Mouse (Mus musculus) lung, embryonic 14.5 days (tissue): ENCODE data around the gene Lrrc1. TPM values are rescaled to one million over a fixed set of nuclear protein-coding genes. Genes with fewer than 3 reads are reported as not detected.

Experiments
- ATAC-seq: fragments of 200-750 bp; cut with Nextera tagmentation; 2 replicates; pipeline ENCODE4 v1.8.0; 2017; ENCODE audit warnings: mild to moderate bottlenecking, moderate TSS enrichment, moderate library complexity; ENCODE audit not compliant: insufficient read depth
- DNase-seq: peaks from one replicate; pipeline ENCODE4 v3.0.0-alpha.2; 2015
- H3K27ac ChIP-seq: fragments of 300-500 bp; sonication (generic); 2 replicates; pipeline ENCODE4 v1.5.1; 2014; ENCODE audit warnings: low read depth, mild to moderate bottlenecking, moderate library complexity
- H3K27me3 ChIP-seq: fragments of 300-500 bp; sonication (generic); 2 replicates; pipeline ENCODE4 v1.6.1; 2014; ENCODE audit warnings: low read length, control low read depth; ENCODE audit not compliant: insufficient read depth
- H3K36me3 ChIP-seq: fragments of 300-500 bp; sonication (generic); 2 replicates; pipeline ENCODE4 v1.6.1; 2014; ENCODE audit warnings: control low read depth; ENCODE audit not compliant: insufficient read depth
- H3K4me1 ChIP-seq: fragments of 300-500 bp; sonication (generic); 2 replicates; pipeline ENCODE4 v1.6.1; 2014; ENCODE audit warnings: antibody characterized with exemption, control low read depth; ENCODE audit not compliant: insufficient read depth
- H3K4me2 ChIP-seq: fragments of 300-500 bp; sonication (generic); 2 replicates; pipeline ENCODE4 v1.6.1; 2014; ENCODE audit warnings: mild to moderate bottlenecking
- H3K4me3 ChIP-seq: fragments of 300-500 bp; sonication (generic); 2 replicates; pipeline ENCODE4 v1.5.1; 2014; ENCODE audit warnings: low read depth, low read length
- H3K9ac ChIP-seq: fragments of 300-500 bp; sonication (generic); 2 replicates; pipeline ENCODE4 v1.6.1; 2014
- H3K9me3 ChIP-seq: fragments of 300-500 bp; sonication (generic); 2 replicates; pipeline ENCODE4 v1.6.1; 2016; ENCODE audit warnings: low read depth, low read length, control low read depth
- CTCF ChIP-seq: IDR thresholded peaks from 2 replicates; pipeline ENCODE4 v1.5.1; 2016; ENCODE audit warnings: antibody characterized with exemption, low read depth
- WGBS: fragments of 180-500 bp; shearing (Covaris S2); extraction: QIAGEN DNeasy Blood & Tissue Kit; methylation state at CpG from one replicate; pipeline ENCODE4 v1.1.7; 2014; 5-methylcytosine and 5-hydroxymethylcytosine counted together
- polyA plus RNA-seq: library from polyadenylated mRNA; unstranded; fragments of >200 nt; fragmentation: Nextera tagmentation; extraction: Ambion mirVana; gene quantifications from 2 replicates; pipeline ENCODE4 v1.2.1, GENCODE M21; 2014

Lrrc1 gene
- polyA plus RNA-seq, 1 experiment from 2014 or later, result 9.5 TPM

DNA sequence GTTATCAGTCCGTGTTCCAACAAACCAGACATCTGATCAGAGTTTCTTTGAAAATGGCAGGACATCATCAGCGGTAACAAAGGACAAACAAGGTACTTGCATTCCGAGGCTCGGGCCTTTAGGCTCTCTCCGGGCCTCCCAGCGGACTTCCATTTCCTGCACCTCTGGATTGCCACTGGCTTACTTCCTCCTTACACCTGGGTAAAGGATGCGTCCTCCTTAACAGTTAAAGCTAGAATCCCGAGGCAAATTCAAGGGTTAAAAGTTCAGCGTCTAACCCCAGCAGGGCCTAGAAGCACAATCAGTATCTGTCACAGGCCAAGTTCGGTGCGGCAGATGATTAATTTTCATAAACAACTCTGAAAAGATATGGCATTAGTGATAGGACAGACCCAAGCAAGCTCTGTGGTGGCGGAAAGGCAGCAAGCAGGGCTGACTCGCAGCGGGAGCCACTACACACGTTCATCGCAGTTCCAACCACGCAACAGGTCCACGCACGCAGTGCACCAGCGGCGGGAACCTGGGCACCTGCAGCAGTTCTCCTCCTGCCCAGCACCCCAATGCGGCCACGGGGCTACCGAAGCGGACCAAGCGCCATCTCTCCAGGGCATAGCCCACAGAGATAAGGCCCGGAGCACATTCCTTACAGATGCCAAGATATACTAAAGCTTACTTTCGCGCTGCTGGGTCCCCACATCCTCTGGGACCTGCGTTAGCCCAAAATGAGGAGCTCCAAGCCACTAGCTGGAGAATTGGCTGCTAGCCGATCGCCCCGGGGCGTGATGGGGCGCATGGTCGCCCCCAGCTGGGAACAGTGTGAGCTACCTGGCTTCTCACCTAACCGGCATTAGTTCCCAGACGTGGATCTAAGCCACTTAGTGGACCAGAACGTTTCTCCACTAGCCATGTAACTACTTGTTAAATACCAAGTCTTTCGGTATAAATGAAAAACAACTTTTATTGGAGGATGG, 1.0 kb downstream of the Lrrc1 start:
- Histone ChIP-seq H3K27me3 (no peaks in the 10 kb centered on the region; the same call in 1 of the 2 replicates), H3K36me3 (no peaks in the 10 kb centered on the region), H3K9ac (peak overlapping the region; percentile 62), H3K4me1 (no peaks in the 10 kb centered on the region), H3K4me3 (peak overlapping the region; percentile 71), H3K9me3 (no peaks in the 10 kb centered on the region), H3K4me2 (peak overlapping the region; percentile 94), H3K27ac (no peak overlapping the region; the same call in 1 of the 2 replicates)
- peak; percentile 68 for DNase-seq
- 1% methylated on average over 40 of the region's 40 CpGs for WGBS
- TF ChIP-seq CTCF, result peak; percentile 39
- peak; percentile 35 for ATAC-seq

DNA sequence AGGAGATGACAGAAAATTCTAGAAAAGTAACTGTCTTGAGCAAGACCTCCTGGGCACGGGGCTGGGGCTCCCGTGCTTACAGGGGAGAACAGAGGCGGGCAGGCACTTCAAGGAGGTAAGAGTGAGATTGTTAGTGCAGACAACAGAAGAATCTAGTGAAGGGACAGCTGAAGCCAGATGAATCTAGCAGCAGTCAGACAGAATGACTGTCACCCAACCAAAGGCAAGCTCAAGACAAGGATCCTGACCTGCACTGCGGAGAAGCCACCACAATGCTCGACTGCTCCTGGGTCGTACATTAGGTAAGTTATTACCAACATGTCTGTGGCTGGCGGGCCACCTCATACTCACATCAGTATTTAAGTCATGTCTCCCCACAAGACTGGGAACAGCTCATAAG, 3.1 kb downstream of the Lrrc1 start:
- H3K4me2 ChIP-seq, result no peak overlapping the region
- no peak for TF ChIP-seq CTCF
- peaks cover 6% of the 10 kb centered on the region; the same call in 1 of the 2 replicates for H3K27me3 ChIP-seq
- H3K27ac ChIP-seq, result no peak overlapping the region
- H3K4me3 ChIP-seq, result no peak overlapping the region
- WGBS, result 90% methylated on average over 7 of the region's 7 CpGs
- no peaks in the 10 kb centered on the region for H3K9me3 ChIP-seq
- no peak overlapping the region for H3K9ac ChIP-seq
- H3K4me1 ChIP-seq, result 0 out of 2 replicates have a peak, but pooled peaks cover 5% of the 10 kb centered on the region
- no peaks in the 10 kb centered on the region for H3K36me3 ChIP-seq
- DNase-seq, result no peak
- no peak for ATAC-seq

DNA sequence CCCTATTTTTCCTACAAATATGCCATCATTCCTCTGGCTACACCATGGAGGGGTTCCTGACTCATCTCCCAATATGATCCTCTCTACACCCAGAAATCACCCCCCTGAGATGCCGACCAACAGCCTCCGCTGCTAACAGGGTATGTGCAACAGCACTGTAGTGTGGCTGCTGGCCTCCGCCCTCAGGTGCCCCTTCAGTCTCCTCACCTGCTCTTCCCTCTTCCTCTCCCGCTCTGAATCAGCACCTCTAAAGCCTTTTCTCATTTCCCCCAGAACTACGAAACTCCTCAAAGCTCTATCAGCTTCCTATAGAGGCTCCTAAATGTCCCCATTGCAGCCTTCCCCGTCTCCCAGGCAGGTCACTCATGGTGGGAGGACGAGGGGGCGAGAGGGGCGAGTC, 5.4 kb downstream of the Lrrc1 start:
- peaks cover 14% of the 10 kb centered on the region; the same call in 1 of the 2 replicates for H3K4me1 ChIP-seq

DNA sequence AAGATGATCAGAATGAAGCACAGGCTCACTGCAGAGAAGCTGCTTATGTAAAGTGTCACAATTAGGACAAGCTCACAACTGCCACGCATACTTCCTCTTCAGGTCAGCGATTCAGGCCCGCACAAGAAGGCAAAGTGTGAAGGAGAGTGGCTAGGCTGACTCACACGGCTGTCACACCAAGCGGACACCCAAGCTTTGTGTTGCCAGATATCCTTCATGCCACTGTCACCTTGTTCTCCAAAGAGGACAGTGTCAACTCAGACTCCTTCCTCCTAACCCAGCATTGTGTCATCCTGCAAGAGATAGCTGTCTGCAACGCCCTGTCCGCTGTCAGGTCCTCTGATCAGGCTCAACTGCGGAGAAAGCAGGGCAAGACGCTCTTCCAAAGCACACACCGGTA, 7.3 kb downstream of the Lrrc1 start:
- 52% methylated on average over 10 of the region's 10 CpGs for WGBS
- no peaks in the 10 kb centered on the region for H3K36me3 ChIP-seq
- no peak for ATAC-seq
- H3K9me3 ChIP-seq, result no peaks in the 10 kb centered on the region
- H3K4me2 ChIP-seq, result 0 out of 2 replicates have a peak overlapping the region, but pooled peaks have one; percentile 36
- peaks cover 17% of the 10 kb centered on the region for H3K27me3 ChIP-seq
- TF ChIP-seq CTCF, result no peak
- H3K27ac ChIP-seq, result peak overlapping the region; percentile 2; the same call in 1 of the 2 replicates
- no peak overlapping the region for H3K9ac ChIP-seq
- H3K4me1 ChIP-seq, result peaks cover 14% of the 10 kb centered on the region; the same call in 1 of the 2 replicates
- H3K4me3 ChIP-seq, result no peak overlapping the region
- no peak for DNase-seq

More for the DNA sequence above, 5.4 kb downstream of the Lrrc1 start:
- no peak overlapping the region for H3K27ac ChIP-seq
- H3K27me3 ChIP-seq, result peaks cover 17% of the 10 kb centered on the region
- DNase-seq (no peak), ATAC-seq (no peak)
- WGBS, result 87% methylated on average over 9 of the region's 9 CpGs
- TF ChIP-seq CTCF, result no peak
- no peak overlapping the region for H3K4me3 ChIP-seq
- H3K9ac ChIP-seq, result no peak overlapping the region
- no peaks in the 10 kb centered on the region for H3K9me3 ChIP-seq
- no peak overlapping the region for H3K4me2 ChIP-seq
- no peaks in the 10 kb centered on the region for H3K36me3 ChIP-seq

DNA sequence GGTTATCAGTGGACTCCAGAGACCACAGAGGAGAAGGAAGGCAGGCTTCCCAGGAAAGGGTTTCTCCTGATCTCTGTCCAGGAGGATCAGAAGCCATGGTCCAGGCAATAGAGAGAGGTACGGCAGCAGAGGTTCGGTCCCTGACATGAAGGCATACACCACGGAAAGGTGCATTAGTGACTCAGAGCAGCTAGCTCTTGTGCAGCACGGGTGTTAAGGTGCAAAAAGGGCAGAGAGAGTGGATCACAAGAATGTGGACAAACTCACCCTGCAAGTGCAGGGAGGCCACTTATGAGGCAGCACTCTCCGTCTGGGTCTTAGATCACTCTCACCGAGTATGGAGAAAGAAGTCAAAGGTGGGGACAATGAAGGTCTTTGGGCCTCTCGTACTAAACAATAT, 7.8 kb downstream of the Lrrc1 start:
- peak; percentile 42; the same call in 1 of the 2 replicates for ATAC-seq
- TF ChIP-seq CTCF, result no peak
- Histone ChIP-seq H3K36me3 (no peaks in the 10 kb centered on the region), H3K4me2 (peak overlapping the region; percentile 36), H3K4me3 (no peak overlapping the region), H3K27me3 (peaks cover 17% of the 10 kb centered on the region), H3K9me3 (no peaks in the 10 kb centered on the region), H3K9ac (no peak overlapping the region), H3K27ac (peak overlapping the region; percentile 2; the same call in 1 of the 2 replicates), H3K4me1 (peaks cover 14% of the 10 kb centered on the region; the same call in 1 of the 2 replicates)
- WGBS, result 48% methylated on average over 7 of the region's 7 CpGs
- peak; percentile 62 for DNase-seq

DNA sequence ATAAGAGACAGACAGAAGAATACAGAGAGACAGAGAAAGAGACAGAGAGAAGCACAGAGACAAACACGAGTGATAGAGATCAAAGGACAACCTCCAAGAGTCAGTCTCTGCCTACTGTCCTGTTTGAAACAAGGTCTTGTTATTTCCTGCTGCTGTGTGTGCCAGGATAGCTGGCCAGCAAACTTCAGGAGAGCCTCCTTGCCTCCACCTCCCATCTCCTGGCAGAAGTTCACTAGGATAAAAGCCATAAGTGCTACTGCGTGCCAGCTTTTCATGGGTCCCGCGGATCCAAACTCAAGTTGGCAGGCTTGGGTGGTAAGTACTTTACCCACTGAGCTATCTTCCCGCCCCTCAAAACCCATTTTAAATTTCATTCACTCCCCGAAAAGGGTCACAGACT, 8.4 kb downstream of the Lrrc1 start:
- Histone ChIP-seq H3K9ac (no peak overlapping the region), H3K4me2 (peak overlapping the region; percentile 36; the same call in 1 of the 2 replicates), H3K36me3 (no peaks in the 10 kb centered on the region), H3K27me3 (peaks cover 17% of the 10 kb centered on the region), H3K4me1 (peaks cover 14% of the 10 kb centered on the region; the same call in 1 of the 2 replicates), H3K9me3 (no peaks in the 10 kb centered on the region), H3K27ac (no peak overlapping the region), H3K4me3 (no peak overlapping the region)
- DNase-seq, result no peak
- 46% methylated on average over 6 of the region's 6 CpGs for WGBS
- no peak for TF ChIP-seq CTCF
- ATAC-seq, result no peak
